Mouse (Mus musculus): ENCODE measurements around the gene Edem1. TPM values are rescaled to one million over a fixed set of nuclear protein-coding genes. Genes with fewer than 3 reads are reported as not detected.

Gene Edem1
- total RNA-seq, 2 experiments from 2014 or later = 25.0 to 27.2 TPM

- DNase-seq (ENCODE audit: extremely low spot score in 1 of 2, low spot score in 2 of 2) = no peak
- intact Hi-C loops (cut with DNase I) = no loop called here
Measured at GRCm38 (mm10) chr6:108902124-108902523, 73.7 kb downstream of the Edem1 start.

DNA sequence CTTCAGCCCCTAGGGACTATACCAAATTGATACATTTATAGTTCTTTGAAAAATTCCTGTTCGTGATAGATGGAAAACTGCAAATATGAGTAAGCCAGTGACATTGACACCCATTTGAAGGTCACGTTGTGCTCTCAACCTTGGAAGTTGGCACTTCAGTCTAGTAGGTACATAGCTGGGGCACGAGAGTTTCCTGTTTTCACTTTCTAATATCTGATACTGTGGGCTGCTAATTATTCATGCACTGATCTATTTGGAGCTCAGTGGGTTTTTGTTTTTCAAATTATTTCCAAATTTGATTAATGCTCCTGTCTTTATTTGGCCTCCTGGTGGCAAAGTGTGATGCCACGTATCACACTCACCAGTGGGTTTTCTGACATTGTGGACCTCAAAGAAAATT is 74.8 kb downstream of the Edem1 start:
- intact Hi-C loops (cut with DNase I) = no loop called here
- no peak for DNase-seq (ENCODE audit: extremely low spot score in 1 of 2, low spot score in 2 of 2)

DNA sequence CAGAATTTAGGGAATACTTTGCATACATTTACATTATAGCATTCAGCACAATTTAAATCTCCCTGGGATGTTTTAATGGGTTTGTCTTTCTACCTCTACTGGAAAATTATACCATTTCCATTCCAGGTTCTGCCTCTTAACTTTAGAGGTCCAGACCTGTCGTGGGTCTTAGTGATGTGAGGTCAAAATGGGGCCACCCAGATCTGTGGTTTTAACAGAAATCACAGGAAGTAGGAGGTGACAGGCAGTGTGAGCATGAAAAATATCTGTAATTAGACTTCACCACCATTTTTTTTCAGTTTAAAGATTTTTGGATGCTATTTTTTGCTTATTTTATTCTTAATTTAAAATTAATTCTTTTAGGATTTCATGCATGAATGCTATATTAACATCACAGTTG is 78.1 kb downstream of the Edem1 start:
- no peak for DNase-seq (ENCODE audit: extremely low spot score in 1 of 2, low spot score in 2 of 2)
- intact Hi-C loops (cut with DNase I) = no loop called here

Other genes starting within 250 kb of the Edem1 start
- gene Bhlhe40, start 168.0 kb upstream of the Edem1 start, total RNA-seq (2021) = 10 to 100 TPM; 38.5 to 40.6 TPM
- 100 to 1,000 TPM; 173 TPM for gene Arl8b, start 45.5 kb upstream of the Edem1 start, total RNA-seq (2021)

All from left cerebral cortex, postnatal 10 days (tissue).